Mouse (Mus musculus): ENCODE measurements at regions not wholly inside any gene's neighbourhood (a gene's known extent, or its start where the extent isn't known, plus 50 kb on each side); places are given as distances from the start of the nearest gene placed in this dataset.

DNA sequence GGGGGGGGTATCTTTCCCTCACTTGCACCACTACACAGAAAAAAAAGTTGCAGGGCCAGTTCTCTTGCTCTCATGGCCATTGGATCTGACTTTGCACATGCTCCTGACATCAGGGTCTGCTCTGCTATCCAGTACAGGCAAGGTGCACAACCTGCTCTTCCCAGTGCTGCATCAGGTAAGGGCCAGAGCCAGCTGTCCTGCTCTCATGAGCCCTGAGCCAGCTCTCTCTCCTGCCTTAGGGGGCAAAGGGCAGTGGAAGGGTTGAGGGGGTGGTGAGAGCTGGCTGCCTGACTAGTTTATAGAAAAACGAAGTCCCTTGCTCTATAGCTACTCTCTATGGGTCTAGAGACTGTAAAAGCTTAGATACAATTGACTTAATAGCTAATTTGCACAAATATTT is 927.6 kb downstream of the Rab28 start:
- DNase-seq: no peak

DNA sequence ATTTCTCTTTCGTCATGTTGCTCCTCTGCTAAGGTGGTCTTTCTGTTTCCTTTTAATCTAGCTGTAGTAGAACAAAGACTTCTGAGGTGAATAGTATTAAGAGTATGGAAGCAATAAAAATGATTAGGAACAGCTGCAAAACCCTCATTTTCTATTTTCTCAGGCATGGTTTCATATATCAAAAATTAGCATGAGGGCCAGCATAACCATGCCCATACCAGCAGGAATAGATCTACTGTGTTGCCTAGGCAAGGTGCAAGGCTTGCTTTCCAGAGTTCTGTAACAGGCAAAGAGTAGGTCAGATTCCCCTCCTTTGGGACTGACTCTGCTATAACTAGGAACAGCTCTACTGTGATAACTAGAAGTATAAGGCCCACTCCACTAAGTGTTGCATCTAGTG is 928.1 kb downstream of the Rab28 start:
- DNase-seq: no peak

DNA sequence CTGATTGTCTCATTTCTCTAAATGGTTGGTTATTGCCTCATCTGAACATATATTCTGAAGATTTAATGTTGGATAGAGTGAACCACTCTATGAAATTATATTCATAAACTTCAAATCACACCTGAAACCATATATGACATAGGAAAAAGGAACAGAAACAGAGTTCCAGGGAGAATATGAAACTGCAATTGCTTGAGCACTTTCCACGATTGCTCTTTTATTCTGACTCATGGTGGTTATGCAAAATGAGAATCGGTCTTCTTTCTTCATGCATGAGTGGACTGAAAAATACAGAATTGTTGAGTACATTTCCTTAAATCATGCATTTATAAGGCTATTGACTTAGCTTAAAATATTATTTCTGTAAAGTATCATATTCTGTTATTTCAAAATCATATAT is 932.1 kb downstream of the Rab28 start:
- DNase-seq: no peak

DNA sequence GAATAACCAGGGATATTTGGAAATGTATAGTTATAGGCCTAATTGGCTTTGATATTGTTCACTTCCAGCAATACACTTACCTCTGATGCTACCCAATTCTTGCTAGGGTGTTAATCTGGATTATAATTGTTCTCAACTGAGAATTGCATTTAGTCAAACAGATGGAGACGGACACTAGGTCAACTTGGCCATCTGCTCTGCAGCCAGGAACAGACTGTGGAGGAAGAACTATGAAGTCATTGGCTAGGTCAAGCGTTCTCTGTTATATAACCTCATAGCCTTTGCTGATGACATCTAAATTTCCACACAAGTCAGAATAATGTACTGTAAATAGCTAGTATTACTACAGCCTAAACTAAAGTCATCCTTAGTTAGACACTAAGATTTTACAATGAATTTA is 947.7 kb downstream of the Rab28 start:
- no peak for DNase-seq

DNA sequence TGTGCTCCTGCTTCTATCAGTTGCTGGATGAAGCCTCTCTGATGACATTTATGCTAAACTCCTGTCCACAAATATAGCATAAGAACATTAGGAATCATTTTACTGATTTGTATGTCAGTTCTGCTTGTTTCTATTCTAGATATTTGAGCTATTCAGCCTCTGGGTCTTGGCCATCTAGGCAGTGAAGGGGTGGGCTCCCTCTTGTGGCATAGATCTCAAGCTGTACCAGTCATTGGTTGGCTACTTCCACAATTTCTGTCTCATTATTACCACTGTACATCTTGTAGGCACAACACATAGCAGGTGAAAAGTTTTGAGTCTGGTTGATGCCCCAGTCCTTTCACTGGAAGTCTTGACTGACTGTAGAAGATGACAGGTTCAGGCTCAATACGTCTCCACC is 957.9 kb downstream of the Rab28 start:
- DNase-seq: peak; percentile 1

DNA sequence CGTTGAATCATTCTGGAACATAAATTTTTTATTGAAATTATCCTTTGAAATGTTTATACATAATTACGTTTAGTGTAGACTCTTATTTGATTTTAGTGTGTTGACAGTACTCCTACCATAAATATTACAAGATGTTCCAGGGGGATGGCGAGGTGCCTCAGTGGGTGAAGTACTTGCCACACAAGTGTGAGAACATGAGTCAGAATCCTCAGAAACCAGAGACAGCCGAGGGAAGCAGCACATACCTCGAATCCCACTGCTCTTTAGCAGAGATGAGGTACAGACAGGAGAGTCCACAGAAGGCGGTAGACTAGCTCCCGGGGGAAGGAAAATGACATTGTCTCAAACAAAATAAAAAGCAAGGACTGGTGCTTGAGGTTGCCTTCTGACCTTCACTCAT is 972.3 kb downstream of the Rab28 start:
- no peak for DNase-seq

DNA sequence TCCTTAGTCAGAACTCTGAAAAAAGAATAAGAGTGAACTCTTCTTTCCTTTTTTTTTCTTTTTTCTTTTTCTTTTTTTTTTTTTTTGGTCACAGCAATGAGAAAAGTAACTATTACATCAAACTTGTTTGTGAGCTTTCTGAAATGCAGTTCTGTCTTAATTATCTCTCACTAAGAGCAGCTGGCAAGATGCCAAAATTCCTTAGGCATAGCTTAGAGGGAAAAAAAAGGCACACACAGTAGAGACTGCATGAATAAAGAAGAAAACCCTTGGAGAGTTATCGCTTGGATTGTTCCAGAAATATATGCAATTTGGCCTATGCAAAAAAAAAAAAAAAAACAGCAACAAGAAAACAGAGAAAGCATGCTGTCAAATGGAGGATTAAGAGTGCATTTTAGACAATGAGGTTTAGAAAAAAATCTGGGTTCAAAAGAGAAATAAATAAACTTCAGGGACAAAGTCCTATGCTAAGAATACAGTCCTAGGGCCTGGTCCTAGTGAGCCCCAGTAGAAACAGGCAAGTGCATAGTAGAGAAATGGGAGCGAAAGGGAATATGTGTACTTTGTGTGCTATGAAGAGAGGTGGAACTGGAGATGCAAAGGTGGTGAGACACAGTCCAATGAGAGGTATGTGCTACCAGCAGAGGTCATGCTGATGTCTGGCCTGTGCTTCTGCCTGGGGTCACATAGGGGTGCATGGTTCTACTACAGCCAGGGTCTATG is 974.0 kb downstream of the Rab28 start:
- DNase-seq: peak; percentile 50

DNA sequence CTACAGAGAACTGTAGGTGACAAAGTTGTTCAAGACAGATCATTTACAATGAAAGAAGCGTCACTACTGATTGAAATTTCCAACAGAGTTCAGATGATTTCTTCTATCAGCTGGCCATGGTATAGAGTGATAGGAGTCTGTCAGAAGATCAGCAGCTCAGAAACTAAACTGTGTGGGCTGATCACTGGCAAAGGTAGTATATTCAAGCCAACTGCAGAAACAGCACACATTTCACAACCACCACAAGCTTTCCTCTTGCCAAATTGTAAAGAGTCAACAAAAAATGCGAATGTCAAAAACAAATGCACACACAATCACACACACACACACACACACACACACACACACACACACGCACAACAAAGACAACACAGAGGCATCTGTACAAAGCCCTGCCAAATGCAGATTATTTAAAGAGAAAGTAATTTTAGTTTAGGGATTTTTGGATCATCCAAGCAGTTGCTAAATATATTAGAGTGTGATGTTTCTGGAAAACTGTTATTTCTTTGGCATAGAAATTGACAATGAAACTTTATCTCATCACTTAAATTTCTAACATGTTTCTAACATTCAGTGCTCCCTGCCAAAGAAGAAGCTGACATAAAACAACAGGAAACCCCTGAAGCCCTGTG is 959.3 kb upstream of the Hs3st1 start:
- no peak for DNase-seq

DNA sequence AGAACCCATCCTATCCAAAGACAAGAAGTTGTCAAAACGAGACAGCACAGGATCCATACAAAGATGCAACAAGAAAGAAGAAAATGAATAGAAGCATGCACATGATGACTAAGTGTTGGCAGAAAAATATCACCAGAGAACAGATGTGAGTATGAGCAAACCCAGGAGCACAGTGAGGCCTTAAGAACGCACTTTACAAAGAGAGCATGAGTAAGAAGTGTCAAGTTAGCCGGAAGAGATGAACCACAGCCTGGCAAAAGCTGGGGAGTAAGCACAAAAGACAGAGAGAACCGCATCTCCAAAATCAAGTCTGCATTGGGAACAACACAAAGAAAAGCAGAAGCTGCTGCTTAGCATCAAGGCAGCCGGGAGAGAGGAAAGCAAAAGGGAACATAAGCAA is 946.4 kb upstream of the Hs3st1 start:
- DNase-seq: no peak

DNA sequence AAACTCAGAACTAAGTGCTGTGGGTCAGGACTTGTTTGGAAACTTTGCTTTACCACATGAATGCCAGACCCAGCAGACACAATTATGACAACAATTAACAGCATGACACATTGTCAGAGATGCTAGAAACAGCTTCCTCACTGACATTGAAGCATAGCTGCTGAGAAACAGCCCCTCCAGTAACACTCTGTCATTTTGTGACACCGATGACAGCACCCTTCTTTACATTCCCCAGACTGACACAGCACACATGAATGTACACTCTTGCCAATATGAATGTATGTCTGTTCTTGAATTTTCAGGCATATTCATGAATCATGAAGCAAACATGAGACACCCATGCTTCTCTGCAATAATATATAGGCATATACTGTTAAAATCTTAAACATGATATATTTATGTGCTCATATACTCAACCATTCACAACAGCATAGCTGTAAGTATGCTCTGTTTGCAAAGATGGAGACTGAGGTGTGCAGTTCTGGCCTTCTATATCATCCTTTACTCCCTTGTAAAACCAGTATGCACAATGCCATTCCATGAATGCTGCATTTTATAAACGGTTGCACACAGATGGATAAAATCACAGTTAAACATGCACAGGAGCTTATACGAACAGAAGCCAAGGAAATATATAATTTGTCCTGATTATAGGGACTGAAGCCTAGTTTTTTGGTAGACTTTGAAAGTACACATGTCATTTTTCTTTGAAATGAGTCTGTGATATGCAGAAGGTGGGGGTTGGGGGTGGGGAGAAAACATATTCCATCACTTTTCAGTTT is 942.4 kb upstream of the Hs3st1 start:
- no peak for DNase-seq
